Mouse (Mus musculus) spleen, adult 2 months (tissue): ENCODE data around the gene Shprh.

Source experiments
- CTCF ChIP-seq: fragments of 200-500 bp; IDR thresholded peaks from 2 replicates; pipeline ENCODE4 v1.5.1; 2011; ENCODE audit warnings: mild to moderate bottlenecking, inconsistent platforms; ENCODE audit not compliant: insufficient read depth, insufficient read length, insufficient replicate concordance; ENCODE audit errors: extremely low read depth
- POLR2A ChIP-seq: fragments of 200-500 bp; IDR thresholded peaks from 2 replicates; pipeline ENCODE4 v1.6.1; 2011; ENCODE audit warnings: low read depth, low read length, inconsistent platforms

- TF ChIP-seq CTCF: no peak
- TF ChIP-seq POLR2A: no peak
These were observed 27.4 kb upstream of the Shprh start for GRCm38 (mm10) chr10:11121781-11122180.
